Comparison of ENCODE assay signal across 11 mouse cellular contexts in genomic region chr4:89360349-89360748, GRCm38 (mm10). TPM values are rescaled to one million over a fixed set of nuclear protein-coding genes. Genes with fewer than 3 reads are reported as not detected.
DNase-seq lines count a peak whose midpoint lies in the region; ATAC-seq lines count a peak whose summit lies in the region.
"Had no signal": no experiment of that assay in that cellular context is flagged by ENCODE, and none has a peak within 500 bp of the region (broad histone marks: within the 10 kb centered on the region; RNA-seq: fewer than 3 reads in every experiment).

No protein-coding gene starts in this region.

- H3K4me1 ChIP-seq in forebrain, embryonic 14.5 days (ENCODE audit: control insufficient read depth, insufficient read depth, low read length): no peaks in the 10 kb centered on the region
- no peaks in the 10 kb centered on the region for H3K4me1 ChIP-seq in forebrain, embryonic 13.5 days
- H3K4me1 ChIP-seq in kidney, embryonic 16.5 days (ENCODE audit: insufficient read depth, low read length): no peaks in the 10 kb centered on the region
- H3K4me1 ChIP-seq: embryonic facial prominence, embryonic 13.5 days; heart, embryonic 10.5 days had no signal

- 67% methylated on average over 3 of the region's 3 CpGs for WGBS in forebrain, embryonic 14.5 days
- WGBS in forebrain, embryonic 13.5 days: 78% methylated on average over 3 of the region's 3 CpGs
- WGBS in kidney, embryonic 16.5 days: 51% methylated on average over 3 of the region's 3 CpGs

- H3K27me3 ChIP-seq in forebrain, embryonic 14.5 days (replicated peaks; ENCODE audit: control insufficient read depth, insufficient read depth, low read length): no peaks in the 10 kb centered on the region
- no peaks in the 10 kb centered on the region for H3K27me3 ChIP-seq in forebrain, embryonic 13.5 days
- no peaks in the 10 kb centered on the region for H3K27me3 ChIP-seq in kidney, embryonic 16.5 days (ENCODE audit: insufficient read depth, low read length)
- H3K27me3 ChIP-seq: embryonic facial prominence, embryonic 13.5 days had no signal

- H3K36me3 ChIP-seq in forebrain, embryonic 14.5 days (ENCODE audit: control insufficient read depth, insufficient read depth, low read length): no peaks in the 10 kb centered on the region
- H3K36me3 ChIP-seq in forebrain, embryonic 13.5 days (ENCODE audit: poor library complexity, severe bottlenecking): no peaks in the 10 kb centered on the region
- H3K36me3 ChIP-seq in kidney, embryonic 16.5 days (ENCODE audit: insufficient read depth, low read length): no peaks in the 10 kb centered on the region
- H3K36me3 ChIP-seq: embryonic facial prominence, embryonic 13.5 days; heart, embryonic 10.5 days had no signal

- H3K9ac ChIP-seq in forebrain, embryonic 14.5 days (ENCODE audit: low read length): no peak overlapping the region
- no peak overlapping the region for H3K9ac ChIP-seq in forebrain, embryonic 13.5 days
- H3K9ac ChIP-seq in kidney, embryonic 16.5 days (replicated peaks; ENCODE audit: low read length): no peak overlapping the region
- H3K9ac ChIP-seq: embryonic facial prominence, embryonic 13.5 days had no signal

- no peak overlapping the region for H3K27ac ChIP-seq in forebrain, embryonic 14.5 days (ENCODE audit: low read depth, low read length)
- H3K27ac ChIP-seq in forebrain, embryonic 13.5 days: no peak overlapping the region
- H3K27ac ChIP-seq in kidney, embryonic 16.5 days (ENCODE audit: low read length): 0 out of 2 replicates have a peak overlapping the region, but pooled peaks have one; percentile 43
- H3K27ac ChIP-seq: embryonic facial prominence, embryonic 13.5 days; heart, embryonic 10.5 days had no signal

- no peaks in the 10 kb centered on the region for H3K9me3 ChIP-seq in forebrain, embryonic 14.5 days (replicated peaks; ENCODE audit: control insufficient read depth, low read length)
- no peaks in the 10 kb centered on the region for H3K9me3 ChIP-seq in forebrain, embryonic 13.5 days (replicated peaks)
- no peaks in the 10 kb centered on the region for H3K9me3 ChIP-seq in kidney, embryonic 16.5 days (ENCODE audit: low read length)
- H3K9me3 ChIP-seq: embryonic facial prominence, embryonic 13.5 days; heart, embryonic 10.5 days had no signal

- ATAC-seq in forebrain, embryonic 14.5 days: no peak
- ATAC-seq in forebrain, embryonic 13.5 days: no peak
- peak; percentile 51; the same call in 1 of the 2 replicates for ATAC-seq in kidney, embryonic 16.5 days (ENCODE audit: low FRiP score, low TSS enrichment)
- ATAC-seq in activated CD4-positive, CD25-positive, alpha-beta regulatory T cell, adult 4 months: no peak

- peak; percentile 31 for DNase-seq in forebrain, embryonic 14.5 days (ENCODE audit: low spot score)
- DNase-seq in adrenal gland, postnatal 10 days: peak; percentile 56
- peak; percentile 32 for DNase-seq in ovary, postnatal 14 days (ENCODE audit: low spot score)
- no peak for DNase-seq in cerebellum, adult 9-10 months
- DNase-seq in B cell, adult 2 months: no peak

- H3K4me2 ChIP-seq in forebrain, embryonic 14.5 days (ENCODE audit: low read length): no peak overlapping the region
- no peak overlapping the region for H3K4me2 ChIP-seq in forebrain, embryonic 13.5 days
- no peak overlapping the region for H3K4me2 ChIP-seq in kidney, embryonic 16.5 days (replicated peaks; ENCODE audit: low read depth, low read length)
- H3K4me2 ChIP-seq: embryonic facial prominence, embryonic 13.5 days had no signal

- H3K4me3 ChIP-seq in forebrain, embryonic 14.5 days (ENCODE audit: low read depth, low read length): no peak overlapping the region
- no peak overlapping the region for H3K4me3 ChIP-seq in forebrain, embryonic 13.5 days
- H3K4me3 ChIP-seq in kidney, embryonic 16.5 days (ENCODE audit: low read length): no peak overlapping the region
- H3K4me3 ChIP-seq: embryonic facial prominence, embryonic 13.5 days; heart, embryonic 10.5 days had no signal

RNA-seq across cellular contexts. Expression of gene Cdkn2b, which starts 49.5 kb away (rescaled TPM):
- polyA plus RNA-seq in forebrain, embryonic 14.5 days (2014; fragmentation: Nextera tagmentation; extraction: Ambion mirVana): 0.20 and 0.57 TPM in 2 replicates
- polyA plus RNA-seq in forebrain, embryonic 13.5 days (2015; fragmentation: Nextera tagmentation; extraction: Ambion mirVana): 0.19 and 0.38 TPM in 2 replicates
- 1 to 10 TPM; 2.2 to 3.2 TPM for total RNA-seq in adrenal gland, postnatal 10 days (2021)
- polyA plus RNA-seq in kidney, embryonic 16.5 days (2015; fragmentation: Nextera tagmentation; extraction: Ambion mirVana): 0.99 and 1.3 TPM in 2 replicates
- under 1 TPM; 0.24 to 0.36 TPM for polyA plus RNA-seq in activated CD4-positive, CD25-positive, alpha-beta regulatory T cell, adult 4 months (2017; shearing (Covaris generic))
- total RNA-seq: neutrophil, adult 5-6 weeks had no signal

Comparison
In these comparisons a context has a peak if more than half of its experiments do, and no peak if none do; other contexts are left out.
1. DNase-seq: peak in forebrain, embryonic 14.5 days (single experiment), adrenal gland, postnatal 10 days (single experiment) and ovary, postnatal 14 days (single experiment); none in cerebellum, adult 9-10 months (single experiment) and B cell, adult 2 months (0 of 2).